11 mouse cellular contexts compared by ENCODE assay signal in genomic region chr16:33167537-33167936, GRCm38 (mm10). TPM values are rescaled to one million over a fixed set of nuclear protein-coding genes. Genes with fewer than 3 reads are reported as not detected.
DNase-seq lines count a peak whose midpoint lies in the region; ATAC-seq and TF ChIP-seq lines count a peak whose summit lies in the region.
"Had no signal": no experiment of that assay in that cellular context is flagged by ENCODE, and none has a peak within 500 bp of the region (broad histone marks: within the 10 kb centered on the region; RNA-seq: fewer than 3 reads in every experiment).

No protein-coding gene starts in this region.

- no peak for TF ChIP-seq EP300 in ES-Bruce4 (IDR thresholded peaks at IDR 0.05; ENCODE audit: insufficient read depth, low read depth, low read length)

- no peaks in the 10 kb centered on the region for H3K36me3 ChIP-seq in midbrain, embryonic 11.5 days (ENCODE audit: control insufficient read depth, insufficient read depth, low read length)
- no peaks in the 10 kb centered on the region for H3K36me3 ChIP-seq in midbrain, embryonic 13.5 days
- H3K36me3 ChIP-seq in ES-Bruce4 (ENCODE audit: control insufficient read depth, insufficient read depth, low read length, poor library complexity, severe bottlenecking): no peaks in the 10 kb centered on the region
- no peaks in the 10 kb centered on the region for H3K36me3 ChIP-seq in forebrain, embryonic 12.5 days (replicated peaks)
- H3K36me3 ChIP-seq: hindbrain, embryonic 12.5 days had no signal

- H3K4me2 ChIP-seq in midbrain, embryonic 11.5 days: no peak overlapping the region
- no peak overlapping the region for H3K4me2 ChIP-seq in midbrain, embryonic 13.5 days (replicated peaks)
- H3K4me2 ChIP-seq in forebrain, embryonic 12.5 days: no peak overlapping the region
- H3K4me2 ChIP-seq: heart, embryonic 11.5 days; hindbrain, embryonic 12.5 days had no signal

- WGBS in midbrain, embryonic 11.5 days: 41% methylated on average over 5 of the region's 5 CpGs
- 45% methylated on average over 5 of the region's 5 CpGs for WGBS in midbrain, embryonic 13.5 days
- whole genome bisulfite sequencing in forebrain, embryonic 12.5 days: 42% methylated on average over 5 of the region's 5 CpGs

- no peak overlapping the region for H3K9ac ChIP-seq in midbrain, embryonic 11.5 days (ENCODE audit: low read length)
- H3K9ac ChIP-seq in midbrain, embryonic 13.5 days (replicated peaks): no peak overlapping the region
- no peak overlapping the region for H3K9ac ChIP-seq in ES-Bruce4 (ENCODE audit: low read depth, poor library complexity, severe bottlenecking)
- no peak overlapping the region for H3K9ac ChIP-seq in forebrain, embryonic 12.5 days
- H3K9ac ChIP-seq: hindbrain, embryonic 12.5 days had no signal

- H3K27ac ChIP-seq in midbrain, embryonic 11.5 days (ENCODE audit: low read depth, low read length): no peak overlapping the region
- no peak overlapping the region for H3K27ac ChIP-seq in midbrain, embryonic 13.5 days
- no peak overlapping the region for H3K27ac ChIP-seq in ES-Bruce4 (ENCODE audit: insufficient read depth, low read length)
- H3K27ac ChIP-seq in forebrain, embryonic 12.5 days: no peak overlapping the region
- H3K27ac ChIP-seq: hindbrain, embryonic 12.5 days had no signal

- no peaks in the 10 kb centered on the region for H3K4me1 ChIP-seq in midbrain, embryonic 11.5 days (ENCODE audit: control insufficient read depth, insufficient read depth, low read length)
- H3K4me1 ChIP-seq in midbrain, embryonic 13.5 days (replicated peaks): no peaks in the 10 kb centered on the region
- H3K4me1 ChIP-seq in ES-Bruce4 (ENCODE audit: control insufficient read depth, insufficient read depth, low read length): no peaks in the 10 kb centered on the region
- peaks cover 3% of the 10 kb centered on the region; the same call in 1 of the 2 replicates for H3K4me1 ChIP-seq in forebrain, embryonic 12.5 days
- H3K4me1 ChIP-seq: hindbrain, embryonic 12.5 days had no signal

- ATAC-seq in midbrain, embryonic 11.5 days (ENCODE audit: low FRiP score): no peak
- ATAC-seq in midbrain, embryonic 13.5 days: no peak
- no peak for ATAC-seq in forebrain, embryonic 12.5 days (ENCODE audit: low FRiP score)

- no peak for TF ChIP-seq POLR2A in ES-Bruce4 (IDR thresholded peaks at IDR 0.05; ENCODE audit: insufficient read depth, low read length)

- H3K4me3 ChIP-seq in midbrain, embryonic 11.5 days (ENCODE audit: low read depth, low read length): no peak overlapping the region
- no peak overlapping the region for H3K4me3 ChIP-seq in midbrain, embryonic 13.5 days (replicated peaks)
- H3K4me3 ChIP-seq in ES-Bruce4 (ENCODE audit: low read depth, low read length): no peak overlapping the region
- H3K4me3 ChIP-seq in forebrain, embryonic 12.5 days (replicated peaks): no peak overlapping the region
- H3K4me3 ChIP-seq: hindbrain, embryonic 12.5 days had no signal

- no peaks in the 10 kb centered on the region for H3K27me3 ChIP-seq in midbrain, embryonic 11.5 days (ENCODE audit: control insufficient read depth, insufficient read depth, low read length)
- H3K27me3 ChIP-seq in midbrain, embryonic 13.5 days: no peaks in the 10 kb centered on the region
- no peaks in the 10 kb centered on the region for H3K27me3 ChIP-seq in ES-Bruce4 (ENCODE audit: control insufficient read depth, insufficient read depth, low read length, poor library complexity, severe bottlenecking)
- no peaks in the 10 kb centered on the region for H3K27me3 ChIP-seq in forebrain, embryonic 12.5 days
- H3K27me3 ChIP-seq: hindbrain, embryonic 12.5 days had no signal

- peak; percentile 39 for TF ChIP-seq CTCF in ES-Bruce4 (IDR thresholded peaks at IDR 0.05; ENCODE audit: low read depth, low read length)

- DNase-seq in kidney, adult 9 months: peak; percentile 27
- no peak for DNase-seq in kidney, adult 8-10 months
- peak; percentile 81 for DNase-seq in midbrain, embryonic 11.5 days (ENCODE audit: low spot score, missing footprints)
- peak; percentile 35 for DNase-seq in induced T-regulatory cell, adult 2 months (ENCODE audit: low read depth)
- no peak for DNase-seq in layer of hippocampus, postnatal 10 days (ENCODE audit: low spot score in 2 of 2)
- DNase-seq: right cerebral cortex, postnatal 25 days had no signal

- no peaks in the 10 kb centered on the region for H3K9me3 ChIP-seq in midbrain, embryonic 11.5 days (ENCODE audit: control insufficient read depth, low read length)
- no peaks in the 10 kb centered on the region for H3K9me3 ChIP-seq in midbrain, embryonic 13.5 days
- H3K9me3 ChIP-seq in ES-Bruce4 (replicated peaks; ENCODE audit: control insufficient read depth, insufficient read depth, low read length, poor library complexity, severe bottlenecking): no peaks in the 10 kb centered on the region
- no peaks in the 10 kb centered on the region for H3K9me3 ChIP-seq in forebrain, embryonic 12.5 days

RNA-seq across cellular contexts. Expression of gene Osbpl11, which starts 17.3 kb away (rescaled TPM):
- 24.5 and 25.2 TPM in 2 replicates for polyA plus RNA-seq in midbrain, embryonic 11.5 days (2014; fragmentation: Nextera tagmentation; extraction: Ambion mirVana)
- 16.8 and 19.8 TPM in 2 replicates for polyA plus RNA-seq in midbrain, embryonic 13.5 days (2015; fragmentation: Nextera tagmentation; extraction: Ambion mirVana)
- polyA plus RNA-seq in ES-Bruce4 (2011; ENCODE audit: insufficient read depth, insufficient read length, low read depth, missing spikeins): 18.6 and 21.4 TPM in 2 replicates
- 24.1 and 27.8 TPM in 2 replicates for polyA plus RNA-seq in forebrain, embryonic 12.5 days (2016; fragmentation: Nextera tagmentation; extraction: Ambion mirVana)
- total RNA-seq in layer of hippocampus, postnatal 10 days (2021): 10 to 100 TPM; 23.1 to 25.0 TPM

Comparison
In these comparisons a context has a peak if more than half of its experiments do, and no peak if none do; other contexts are left out.
1. DNase-seq: peak in kidney, adult 9 months (single experiment), midbrain, embryonic 11.5 days (single experiment) and induced T-regulatory cell, adult 2 months (single experiment); none in kidney, adult 8-10 months (0 of 2) and layer of hippocampus, postnatal 10 days (0 of 2).